In the genomic region with DNA sequence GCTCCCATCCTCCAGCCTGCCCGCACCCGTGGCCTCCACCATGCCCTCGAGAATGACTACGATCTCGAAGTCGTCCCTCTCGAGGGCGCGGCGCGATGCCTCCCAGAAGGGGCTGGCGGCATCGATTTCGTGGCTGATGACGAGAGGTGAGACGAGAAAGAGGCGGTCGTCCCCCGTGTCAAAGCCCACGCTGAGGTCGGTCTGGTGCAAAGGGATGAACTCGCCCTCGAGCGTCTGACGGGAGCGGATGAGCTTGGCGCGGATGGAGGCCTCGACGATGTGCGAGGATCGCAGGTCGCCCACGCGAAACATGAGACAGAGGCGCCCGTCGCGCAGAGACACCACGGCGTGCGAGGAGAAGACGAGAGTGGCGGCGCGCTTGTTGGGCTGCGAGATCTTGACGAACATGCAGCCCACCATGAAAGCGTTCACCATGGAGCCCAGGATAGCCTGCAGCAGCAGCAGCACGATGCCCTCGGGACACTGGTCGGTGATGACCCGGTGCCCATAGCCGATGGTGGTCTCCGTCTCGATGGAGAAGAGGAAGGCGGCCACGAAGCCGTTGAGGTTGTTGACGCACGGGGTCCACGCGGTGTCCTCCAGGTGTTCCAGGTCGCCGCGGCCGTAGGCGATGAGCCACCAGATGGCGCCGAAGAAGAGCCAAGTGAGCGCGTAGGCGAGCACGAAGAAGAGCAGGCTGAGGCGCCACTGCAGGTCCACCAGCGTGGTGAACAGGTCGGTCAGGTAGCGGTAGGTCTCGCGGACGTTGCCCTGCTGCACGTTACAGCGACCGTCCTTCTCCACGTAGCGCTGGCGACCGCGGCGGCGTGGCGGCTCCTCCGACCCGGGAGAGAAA, we compare ENCODE assay signal across 8 mouse cellular contexts. TPM values are rescaled to one million over a fixed set of nuclear protein-coding genes. Genes with fewer than 3 reads are reported as not detected.
DNase-seq lines count a peak whose midpoint lies in the region; ATAC-seq and TF ChIP-seq lines count a peak whose summit lies in the region.

No protein-coding gene starts in this region.

- ATAC-seq in hindbrain, embryonic 14.5 days (ENCODE audit: low FRiP score) = peak; percentile 79
- ATAC-seq in limb, embryonic 11.5 days (ENCODE audit: insufficient number of reproducible peaks, low FRiP score, low TSS enrichment, low read depth) = no peak

- peaks cover 0 to 4% of the 10 kb centered on the region in 2 experiments; a peak in 1 of 4 replicates for H3K27me3 ChIP-seq in MEL (ENCODE audit: control insufficient read depth in 1 of 2, insufficient read depth in 2 of 2, low read length in 2 of 2)
- peaks cover 8% of the 10 kb centered on the region; the same call in 1 of the 2 replicates for H3K27me3 ChIP-seq in hindbrain, embryonic 14.5 days (ENCODE audit: control insufficient read depth, insufficient read depth, low read length)
- H3K27me3 ChIP-seq in limb, embryonic 11.5 days (ENCODE audit: control insufficient read depth, insufficient read depth, low read length) = peaks cover 42% of the 10 kb centered on the region
- H3K27me3 ChIP-seq in midbrain, embryonic 10.5 days (ENCODE audit: low read depth, poor library complexity, severe bottlenecking) = peaks cover 97% of the 10 kb centered on the region
- H3K27me3 ChIP-seq in spleen, adult 2 months (ENCODE audit: control insufficient read depth, insufficient read depth, low read length) = peaks cover 3% of the 10 kb centered on the region; the same call in 1 of the 2 replicates

- peak overlapping the region; percentile 57 for H3K4me2 ChIP-seq in hindbrain, embryonic 14.5 days (replicated peaks)
- H3K4me2 ChIP-seq in limb, embryonic 11.5 days (ENCODE audit: low read depth, severe bottlenecking) = peak overlapping the region; percentile 72

- H3K79me2 ChIP-seq in MEL (ENCODE audit: control insufficient read depth, insufficient read depth, low read length, poor library complexity) = no peaks in the 10 kb centered on the region

- H3K4me3 ChIP-seq in MEL (ENCODE audit: control insufficient read depth in 1 of 2, insufficient read depth in 1 of 2, low read depth in 2 of 2, low read length in 2 of 2) = no peak overlapping the region
- H3K4me3 ChIP-seq in embryonic fibroblast, embryonic 13.5 days (ENCODE audit: insufficient read depth, low read length) = peak overlapping the region; percentile 4; the same call in 1 of the 2 replicates
- peak overlapping the region; percentile 34 for H3K4me3 ChIP-seq in hindbrain, embryonic 14.5 days (replicated peaks; ENCODE audit: low read length)
- peak overlapping the region; percentile 31 for H3K4me3 ChIP-seq in limb, embryonic 11.5 days (ENCODE audit: low read depth, low read length)
- H3K4me3 ChIP-seq in midbrain, embryonic 10.5 days = peak overlapping the region; percentile 59
- peak overlapping the region; percentile 43; the same call in 1 of the 2 replicates for H3K4me3 ChIP-seq in spleen, adult 2 months (ENCODE audit: extremely low read depth, insufficient read depth, insufficient read length)

- no peak overlapping the region for H3K27ac ChIP-seq in MEL (ENCODE audit: control insufficient read depth, low read depth, low read length)
- H3K27ac ChIP-seq in embryonic fibroblast, embryonic 13.5 days (ENCODE audit: insufficient read depth, low read length) = no peak overlapping the region
- no peak overlapping the region for H3K27ac ChIP-seq in hindbrain, embryonic 14.5 days
- no peak overlapping the region for H3K27ac ChIP-seq in limb, embryonic 11.5 days (replicated peaks; ENCODE audit: low read depth, low read length)
- H3K27ac ChIP-seq in midbrain, embryonic 10.5 days (replicated peaks) = peak overlapping the region; percentile 50; the same call in 1 of the 2 replicates
- H3K27ac ChIP-seq in spleen, adult 2 months (ENCODE audit: insufficient read depth, low read length) = no peak overlapping the region

- no peak for TF ChIP-seq EP300 in MEL (IDR thresholded peaks at IDR 0.05; ENCODE audit: low read depth in 1 of 2, low read length in 2 of 2)

- H3K36me3 ChIP-seq in MEL (ENCODE audit: control insufficient read depth in 1 of 2, insufficient read depth in 2 of 2, low read length in 2 of 2) = no peaks in the 10 kb centered on the region
- H3K36me3 ChIP-seq in hindbrain, embryonic 14.5 days (replicated peaks; ENCODE audit: control insufficient read depth, insufficient read depth) = no peaks in the 10 kb centered on the region
- H3K36me3 ChIP-seq in limb, embryonic 11.5 days (ENCODE audit: control insufficient read depth, insufficient read depth, low read length) = no peaks in the 10 kb centered on the region; the same call in 1 of the 2 replicates
- H3K36me3 ChIP-seq in midbrain, embryonic 10.5 days = no peaks in the 10 kb centered on the region
- no peaks in the 10 kb centered on the region for H3K36me3 ChIP-seq in spleen, adult 2 months (ENCODE audit: control insufficient read depth, insufficient read depth, low read length)

- TF ChIP-seq RAD21 in MEL (IDR thresholded peaks at IDR 0.05; ENCODE audit: low read depth, low read length) = no peak

- peak; percentile 7 to 43 (median 23); a peak in 2 of 6 replicates for TF ChIP-seq CTCF in MEL (IDR thresholded peaks at IDR 0.05 in 2 of 3, conservative IDR thresholded peaks at IDR 0.05 in 1 of 3; ENCODE audit: control insufficient read depth in 1 of 3, insufficient read depth in 1 of 3, low read depth in 2 of 3, low read length in 3 of 3, poor library complexity in 1 of 3, severe bottlenecking in 1 of 3)
- TF ChIP-seq CTCF in embryonic fibroblast, embryonic 13.5 days (IDR thresholded peaks at IDR 0.05; ENCODE audit: borderline replicate concordance, insufficient read depth, low read length) = peak; percentile 85
- peak; percentile 66; the same call in 1 of the 2 replicates for TF ChIP-seq CTCF in spleen, adult 2 months (IDR thresholded peaks at IDR 0.05; ENCODE audit: extremely low read depth, insufficient read depth, insufficient read length, insufficient replicate concordance)

- 20% methylated on average over 94 of the region's 94 CpGs for WGBS in hindbrain, embryonic 14.5 days
- WGBS in limb, embryonic 11.5 days = 20% methylated on average over 94 of the region's 94 CpGs
- 22% methylated on average over 94 of the region's 94 CpGs for WGBS in midbrain, embryonic 10.5 days
- 23% methylated on average over 94 of the region's 94 CpGs for WGBS in spleen, adult 2 months

- H3K9ac ChIP-seq in MEL (ENCODE audit: control insufficient read depth, low read depth, low read length, poor library complexity, severe bottlenecking) = no peak overlapping the region
- H3K9ac ChIP-seq in hindbrain, embryonic 14.5 days = peak overlapping the region; percentile 43
- peak overlapping the region; percentile 12; the same call in 1 of the 2 replicates for H3K9ac ChIP-seq in limb, embryonic 11.5 days (ENCODE audit: low read length)

- no peaks in the 10 kb centered on the region for H3K9me3 ChIP-seq in MEL (replicated peaks; ENCODE audit: insufficient read depth, low read length)
- H3K9me3 ChIP-seq in hindbrain, embryonic 14.5 days (ENCODE audit: control insufficient read depth, low read length) = no peaks in the 10 kb centered on the region
- H3K9me3 ChIP-seq in limb, embryonic 11.5 days (ENCODE audit: control insufficient read depth, low read length) = no peaks in the 10 kb centered on the region
- H3K9me3 ChIP-seq in midbrain, embryonic 10.5 days (replicated peaks) = no peaks in the 10 kb centered on the region

- TF ChIP-seq POLR2A in MEL (IDR thresholded peaks at IDR 0.05; ENCODE audit: control insufficient read depth in 1 of 2, insufficient read depth in 1 of 2, low read depth in 1 of 2, low read length in 2 of 2, poor library complexity in 1 of 2) = no peak
- TF ChIP-seq POLR2A in embryonic fibroblast, embryonic 13.5 days (IDR thresholded peaks at IDR 0.05; ENCODE audit: low read depth, low read length) = no peak
- TF ChIP-seq POLR2A in spleen, adult 2 months (IDR thresholded peaks at IDR 0.05; ENCODE audit: low read depth, low read length) = no peak

- DNase-seq in MEL (ENCODE audit: low read depth, low spot score) = no peak
- DNase-seq in adrenal gland, postnatal 36 days = peak; percentile 82 to 83
- peak; percentile 69 for DNase-seq in hindbrain, embryonic 14.5 days (ENCODE audit: low spot score)
- DNase-seq in limb, embryonic 11.5 days (ENCODE audit: low spot score) = peak; percentile 81
- DNase-seq in midbrain, embryonic 10.5 days (ENCODE audit: low spot score) = peak; percentile 70
- peak in 1 of 2 experiments; percentile 77 for DNase-seq in spleen, adult 2 months (ENCODE audit: low read depth in 1 of 2, low spot score in 2 of 2)
- DNase-seq in c-Kit-positive CD71-positive TER-119-positive erythroid progenitor cells, embryonic 14.5 days (ENCODE audit: low spot score) = no peak

- no peaks in the 10 kb centered on the region for H3K4me1 ChIP-seq in MEL (ENCODE audit: control insufficient read depth in 1 of 2, insufficient read depth in 2 of 2, low read length in 2 of 2)
- no peaks in the 10 kb centered on the region for H3K4me1 ChIP-seq in embryonic fibroblast, embryonic 13.5 days (ENCODE audit: control insufficient read depth, insufficient read depth, low read length)
- H3K4me1 ChIP-seq in hindbrain, embryonic 14.5 days (replicated peaks; ENCODE audit: control insufficient read depth, insufficient read depth, low read length) = peaks cover 7% of the 10 kb centered on the region
- peaks cover 5% of the 10 kb centered on the region for H3K4me1 ChIP-seq in limb, embryonic 11.5 days (ENCODE audit: control insufficient read depth, insufficient read depth, low read length)
- H3K4me1 ChIP-seq in midbrain, embryonic 10.5 days = peaks cover 54% of the 10 kb centered on the region
- peaks cover 5% of the 10 kb centered on the region; the same call in 1 of the 2 replicates for H3K4me1 ChIP-seq in spleen, adult 2 months (ENCODE audit: control insufficient read depth, insufficient read depth, insufficient read length)

RNA-seq across cellular contexts. Expression of a gene that starts 3.2 kb away (rescaled TPM):
- total RNA-seq in MEL (2012; rRNA removed) = not detected in 2 replicates
- under 1 TPM in 1 of 2 experiments, not detected in 1; 0.08 TPM for polyA plus RNA-seq in MEL (2012; ENCODE audit: insufficient read depth in 1 of 2, insufficient read length in 2 of 2, low read depth in 1 of 2, low replicate concordance in 2 of 2, missing spikeins in 1 of 2)
- total RNA-seq in adrenal gland, postnatal 36 days (2021) = under 1 TPM in 1 of 2 experiments, not detected in 1; 0.23 TPM
- polyA plus RNA-seq in embryonic fibroblast, embryonic 13.5 days (2011; ENCODE audit: insufficient read length, low read depth, missing spikeins) = not detected in 2 replicates
- polyA plus RNA-seq in hindbrain, embryonic 14.5 days (2014; fragmentation: Nextera tagmentation; extraction: Ambion mirVana) = 1.7 and 2.1 TPM in 2 replicates
- not detected in 2 replicates for polyA plus RNA-seq in limb, embryonic 11.5 days (2014; fragmentation: Nextera tagmentation; extraction: Ambion mirVana)
- polyA plus RNA-seq in midbrain, embryonic 10.5 days (2016; fragmentation: Nextera tagmentation; extraction: Ambion mirVana) = 0.23 and 0.61 TPM in 2 replicates
- polyA plus RNA-seq in spleen, adult 2 months (2012; rRNA removed) = 2.1 and 3.9 TPM in 2 replicates

RNA-seq across cellular contexts. Expression of a gene that starts 15.1 kb away (rescaled TPM):
- 0.03 and 0.04 TPM in 2 replicates for total RNA-seq in MEL (2012; rRNA removed)
- polyA plus RNA-seq in MEL (2012; ENCODE audit: insufficient read depth in 1 of 2, insufficient read length in 2 of 2, low read depth in 1 of 2, low replicate concordance in 2 of 2, missing spikeins in 1 of 2) = under 1 TPM in 1 of 2 experiments, not detected in 1; 0.72 TPM
- total RNA-seq in adrenal gland, postnatal 36 days (2021) = under 1 TPM; 0.46 to 0.56 TPM
- 0.08 and 0.91 TPM in 2 replicates for polyA plus RNA-seq in embryonic fibroblast, embryonic 13.5 days (2011; ENCODE audit: insufficient read length, low read depth, missing spikeins)
- 2.8 and 3.5 TPM in 2 replicates for polyA plus RNA-seq in hindbrain, embryonic 14.5 days (2014; fragmentation: Nextera tagmentation; extraction: Ambion mirVana)
- polyA plus RNA-seq in limb, embryonic 11.5 days (2014; fragmentation: Nextera tagmentation; extraction: Ambion mirVana) = 0.07 and 0.11 TPM in 2 replicates
- 0.46 and 0.75 TPM in 2 replicates for polyA plus RNA-seq in midbrain, embryonic 10.5 days (2016; fragmentation: Nextera tagmentation; extraction: Ambion mirVana)
- 6.7 and 7.3 TPM in 2 replicates for polyA plus RNA-seq in spleen, adult 2 months (2012; rRNA removed)

RNA-seq across cellular contexts. Expression of a gene that starts 28.0 kb away (rescaled TPM):
- 0.10 TPM in 1 of 2 replicates, not detected in the other for total RNA-seq in MEL (2012; rRNA removed)
- under 1 TPM in 1 of 2 experiments, not detected in 1; 0.04 TPM for polyA plus RNA-seq in MEL (2012; ENCODE audit: insufficient read depth in 1 of 2, insufficient read length in 2 of 2, low read depth in 1 of 2, low replicate concordance in 2 of 2, missing spikeins in 1 of 2)
- 100 to 1,000 TPM; 134 to 155 TPM for total RNA-seq in adrenal gland, postnatal 36 days (2021)
- polyA plus RNA-seq in embryonic fibroblast, embryonic 13.5 days (2011; ENCODE audit: insufficient read length, low read depth, missing spikeins) = 0.39 TPM in 1 of 2 replicates, not detected in the other
- polyA plus RNA-seq in hindbrain, embryonic 14.5 days (2014; fragmentation: Nextera tagmentation; extraction: Ambion mirVana) = 27.9 and 29.5 TPM in 2 replicates
- 1.4 and 1.5 TPM in 2 replicates for polyA plus RNA-seq in limb, embryonic 11.5 days (2014; fragmentation: Nextera tagmentation; extraction: Ambion mirVana)
- polyA plus RNA-seq in midbrain, embryonic 10.5 days (2016; fragmentation: Nextera tagmentation; extraction: Ambion mirVana) = 3.0 and 4.3 TPM in 2 replicates
- polyA plus RNA-seq in spleen, adult 2 months (2012; rRNA removed) = 3.1 and 3.9 TPM in 2 replicates

RNA-seq across cellular contexts. Expression of a gene that starts 50.4 kb away (rescaled TPM):
- 8.3 and 8.6 TPM in 2 replicates for total RNA-seq in MEL (2012; rRNA removed)
- 10 to 100 TPM in 1 of 2 experiments, not detected in 1; 11.3 TPM for polyA plus RNA-seq in MEL (2012; ENCODE audit: insufficient read depth in 1 of 2, insufficient read length in 2 of 2, low read depth in 1 of 2, low replicate concordance in 2 of 2, missing spikeins in 1 of 2)
- 10 to 100 TPM; 11.2 to 13.2 TPM for total RNA-seq in adrenal gland, postnatal 36 days (2021)
- 11.5 and 12.9 TPM in 2 replicates for polyA plus RNA-seq in embryonic fibroblast, embryonic 13.5 days (2011; ENCODE audit: insufficient read length, low read depth, missing spikeins)
- polyA plus RNA-seq in hindbrain, embryonic 14.5 days (2014; fragmentation: Nextera tagmentation; extraction: Ambion mirVana) = 5.6 and 5.9 TPM in 2 replicates
- 12.4 and 12.6 TPM in 2 replicates for polyA plus RNA-seq in limb, embryonic 11.5 days (2014; fragmentation: Nextera tagmentation; extraction: Ambion mirVana)
- 9.3 and 9.9 TPM in 2 replicates for polyA plus RNA-seq in midbrain, embryonic 10.5 days (2016; fragmentation: Nextera tagmentation; extraction: Ambion mirVana)
- 8.8 and 11.5 TPM in 2 replicates for polyA plus RNA-seq in spleen, adult 2 months (2012; rRNA removed)

Comparison
In these comparisons a context has a peak if more than half of its experiments do, and no peak if none do; other contexts are left out.
1. DNase-seq: peak in adrenal gland, postnatal 36 days (2 of 2), hindbrain, embryonic 14.5 days (single experiment), limb, embryonic 11.5 days (single experiment) and midbrain, embryonic 10.5 days (single experiment); none in MEL (single experiment) and c-Kit-positive CD71-positive TER-119-positive erythroid progenitor cells, embryonic 14.5 days (single experiment).
2. H3K4me3 ChIP-seq: peak in embryonic fibroblast, embryonic 13.5 days (single experiment), hindbrain, embryonic 14.5 days (single experiment), limb, embryonic 11.5 days (single experiment), midbrain, embryonic 10.5 days (single experiment) and spleen, adult 2 months (single experiment); none in MEL (0 of 2).
3. CTCF ChIP-seq: peak in every context shown above with its lines; median percentile 85 in embryonic fibroblast, embryonic 13.5 days; 66 in spleen, adult 2 months; 23 in MEL.